Mouse (Mus musculus) midbrain, embryonic 11.5 days (tissue): ENCODE data around the gene 2410015M20Rik. TPM values are rescaled to one million over a fixed set of nuclear protein-coding genes. Genes with fewer than 3 reads are reported as not detected.

ENCODE experiments used
- ATAC-seq: fragments of 200-750 bp; cut with Nextera tagmentation; 2 replicates; pipeline ENCODE4 v1.8.0; 2017; ENCODE audit warnings: moderate TSS enrichment, moderate library complexity; ENCODE audit not compliant: low FRiP score
- DNase-seq: peaks from one replicate; pipeline ENCODE4 v3.0.0; 2015; ENCODE audit warnings: low spot score; ENCODE audit errors: missing footprints
- H3K27ac ChIP-seq: fragments of 300-500 bp; sonication (generic); 2 replicates; pipeline ENCODE4 v1.5.1; 2014; ENCODE audit warnings: low read depth, low read length
- H3K27me3 ChIP-seq: fragments of 300-500 bp; sonication (generic); 2 replicates; pipeline ENCODE4 v1.6.1; 2014; ENCODE audit warnings: mild to moderate bottlenecking, low read length, moderate library complexity, mixed read lengths; ENCODE audit not compliant: control insufficient read depth, insufficient read depth
- H3K36me3 ChIP-seq: fragments of 300-500 bp; sonication (generic); 2 replicates; pipeline ENCODE4 v1.6.1; 2014; ENCODE audit warnings: mild to moderate bottlenecking, low read length, moderate library complexity, mixed read lengths; ENCODE audit not compliant: control insufficient read depth, insufficient read depth
- H3K4me1 ChIP-seq: fragments of 300-500 bp; sonication (generic); 2 replicates; pipeline ENCODE4 v1.6.1; 2014; ENCODE audit warnings: low read length; ENCODE audit not compliant: control insufficient read depth, insufficient read depth
- H3K4me2 ChIP-seq: fragments of 300-500 bp; sonication (generic); 2 replicates; pipeline ENCODE4 v1.6.1; 2014; ENCODE audit warnings: mild to moderate bottlenecking, moderate library complexity
- H3K4me3 ChIP-seq: fragments of 300-500 bp; sonication (generic); 2 replicates; pipeline ENCODE4 v1.5.1; 2014; ENCODE audit warnings: low read depth, low read length
- H3K9ac ChIP-seq: fragments of 300-500 bp; sonication (generic); 2 replicates; pipeline ENCODE4 v1.6.1; 2014; ENCODE audit warnings: low read length
- H3K9me3 ChIP-seq: fragments of 300-500 bp; sonication (generic); 2 replicates; pipeline ENCODE4 v1.6.1; 2016; ENCODE audit warnings: low read length; ENCODE audit not compliant: control insufficient read depth
- WGBS: fragments of 180-500 bp; shearing (Covaris S2); extraction: QIAGEN DNeasy Blood & Tissue Kit; methylation state at CpG from one replicate; pipeline ENCODE4 v1.1.7; 2014; 5-methylcytosine and 5-hydroxymethylcytosine counted together
- polyA plus RNA-seq: library from polyadenylated mRNA; unstranded; fragments of >200 nt; fragmentation: Nextera tagmentation; extraction: Ambion mirVana; gene quantifications from 2 replicates; pipeline ENCODE4 v1.2.1, GENCODE M21; 2014

The 2410015M20Rik gene
- polyA plus RNA-seq, 1 experiment from 2014 or later: 195 TPM

DNA sequence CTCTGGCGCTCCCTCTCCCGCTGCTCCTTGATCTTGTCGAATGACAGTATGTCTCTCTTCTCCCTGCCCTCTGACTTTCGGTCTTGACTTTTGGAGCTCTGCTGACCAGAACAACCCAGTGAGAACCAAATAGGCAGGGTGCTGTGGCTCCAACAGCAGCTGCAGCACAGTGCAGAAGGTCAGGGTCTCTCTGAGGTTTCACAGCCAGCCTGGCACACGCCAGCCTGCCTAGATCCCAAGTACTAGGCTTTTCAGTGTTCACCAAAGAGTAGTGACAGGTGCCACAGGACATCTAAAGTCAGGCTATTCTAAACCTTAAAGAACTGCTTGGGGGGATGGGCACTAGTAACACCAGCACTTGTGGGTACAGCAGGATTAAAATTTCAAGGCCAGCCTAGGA, 42.7 kb downstream of the 2410015M20Rik start:
- no peak overlapping the region for H3K9ac ChIP-seq
- DNase-seq (no peak), ATAC-seq (no peak)
- H3K27ac ChIP-seq: no peak overlapping the region
- H3K4me1 ChIP-seq: no peaks in the 10 kb centered on the region
- H3K27me3 ChIP-seq: no peaks in the 10 kb centered on the region
- 93% methylated on average over 5 of the region's 5 CpGs for WGBS
- H3K36me3 ChIP-seq: peaks cover 69% of the 10 kb centered on the region
- no peak overlapping the region for H3K4me2 ChIP-seq
- no peaks in the 10 kb centered on the region for H3K9me3 ChIP-seq
- H3K4me3 ChIP-seq: no peak overlapping the region

DNA sequence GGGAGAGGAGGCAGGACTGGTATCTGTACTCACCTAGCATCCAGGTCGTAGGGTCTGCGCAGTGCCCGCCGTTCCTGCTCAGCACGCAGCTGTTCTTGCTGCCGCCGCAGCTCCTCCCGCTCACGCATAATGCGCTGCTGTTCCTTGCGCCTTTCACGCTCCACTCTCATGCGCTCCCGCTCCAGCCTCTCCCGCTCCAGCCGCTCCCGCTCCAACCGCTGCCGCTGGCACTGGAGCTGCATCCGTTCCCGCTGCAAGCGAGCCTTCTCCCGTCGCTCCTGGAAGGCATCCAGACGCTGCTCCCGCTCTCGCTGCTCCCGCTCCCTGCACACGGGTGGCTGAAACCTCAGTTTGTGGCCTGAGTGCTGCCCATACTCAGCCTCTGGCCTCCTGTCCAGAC, 43.3 kb downstream of the 2410015M20Rik start:
- Histone ChIP-seq H3K27ac (no peak overlapping the region), H3K9me3 (no peaks in the 10 kb centered on the region), H3K4me3 (no peak overlapping the region), H3K36me3 (peaks cover 74% of the 10 kb centered on the region), H3K4me1 (no peaks in the 10 kb centered on the region), H3K27me3 (no peaks in the 10 kb centered on the region), H3K9ac (no peak overlapping the region), H3K4me2 (no peak overlapping the region)
- DNase-seq (no peak), ATAC-seq (no peak)
- 92% methylated on average over 29 of the region's 29 CpGs for WGBS

DNA sequence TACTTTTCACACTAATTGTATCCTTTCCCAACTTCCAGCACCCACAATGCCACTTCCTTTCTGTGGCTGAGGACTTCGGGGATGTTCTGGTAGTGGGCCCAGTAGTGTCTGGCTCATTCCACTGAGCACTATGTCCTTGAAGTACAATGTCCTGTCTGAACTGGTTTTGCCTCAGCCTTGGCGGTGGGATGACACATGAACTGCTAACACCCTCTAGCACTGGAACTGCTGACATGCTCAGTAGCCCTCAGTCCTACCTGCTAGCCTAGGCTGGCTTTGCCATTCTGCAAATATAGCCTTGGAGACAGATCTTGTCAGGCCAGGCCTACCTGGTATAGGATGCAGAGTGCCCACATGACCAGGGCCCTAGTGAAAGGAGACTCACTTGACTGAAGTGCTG, 47.7 kb downstream of the 2410015M20Rik start:
- Histone ChIP-seq H3K27ac (no peak overlapping the region), H3K4me2 (no peak overlapping the region), H3K36me3 (peaks cover 49% of the 10 kb centered on the region), H3K9me3 (no peaks in the 10 kb centered on the region), H3K9ac (no peak overlapping the region), H3K4me3 (no peak overlapping the region), H3K4me1 (no peaks in the 10 kb centered on the region), H3K27me3 (no peaks in the 10 kb centered on the region)
- DNase-seq (no peak), ATAC-seq (no peak)
- WGBS: 94% methylated on average over 2 of the region's 2 CpGs

DNA sequence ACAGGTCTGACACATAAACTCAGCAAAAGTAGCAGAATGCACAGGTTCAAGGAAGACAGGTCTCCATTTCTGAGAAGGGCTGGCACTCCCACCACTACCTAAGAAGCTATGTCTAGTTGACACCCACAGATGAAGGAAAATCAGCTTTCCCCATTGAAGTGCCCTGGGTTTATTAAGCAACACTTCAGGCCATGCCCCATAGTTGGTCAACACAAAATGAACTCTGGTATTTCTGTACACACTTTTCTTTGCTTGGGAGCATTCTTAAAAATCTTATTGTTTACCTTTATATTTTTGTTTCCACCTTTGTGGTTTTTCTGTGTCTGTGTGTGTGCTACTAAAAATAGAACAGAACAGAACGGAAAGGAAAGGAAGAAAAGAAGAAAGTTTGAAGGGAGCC, 49.4 kb downstream of the 2410015M20Rik start:
- 88% methylated on average over 1 of the region's 1 CpGs for WGBS

DNA sequence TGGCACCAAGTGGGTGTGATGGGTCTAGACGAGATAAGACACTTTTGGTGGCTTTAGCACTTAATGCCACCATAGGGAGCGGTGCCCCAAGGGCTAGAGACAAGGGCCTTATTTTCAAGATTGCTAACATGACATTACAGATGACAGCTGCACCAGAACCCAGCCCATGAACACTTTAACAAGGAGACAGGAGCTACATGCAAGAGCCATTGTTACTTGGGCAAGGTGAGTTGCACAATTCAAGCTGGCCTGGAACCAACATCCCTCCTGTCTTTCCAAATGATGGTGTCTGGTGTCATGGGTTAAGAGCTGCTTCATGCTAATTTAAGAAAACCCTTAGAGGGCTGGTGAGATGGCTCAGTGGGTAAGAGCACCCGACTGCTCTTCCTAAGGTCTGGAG, 50.2 kb downstream of the 2410015M20Rik start:
- H3K4me2 ChIP-seq: no peak overlapping the region
- no peaks in the 10 kb centered on the region for H3K27me3 ChIP-seq
- no peak for ATAC-seq
- H3K9me3 ChIP-seq: no peaks in the 10 kb centered on the region
- no peak overlapping the region for H3K4me3 ChIP-seq
- DNase-seq: no peak
- H3K9ac ChIP-seq: no peak overlapping the region
- peaks cover 25% of the 10 kb centered on the region; the same call in 1 of the 2 replicates for H3K36me3 ChIP-seq
- H3K27ac ChIP-seq: no peak overlapping the region
- no peaks in the 10 kb centered on the region for H3K4me1 ChIP-seq
- WGBS: 83% methylated on average over 3 of the region's 3 CpGs

More for the DNA sequence above, 49.4 kb downstream of the 2410015M20Rik start:
- DNase-seq: no peak
- Histone ChIP-seq H3K4me2 (no peak overlapping the region), H3K36me3 (peaks cover 33% of the 10 kb centered on the region), H3K9me3 (no peaks in the 10 kb centered on the region), H3K27me3 (no peaks in the 10 kb centered on the region), H3K4me1 (no peaks in the 10 kb centered on the region), H3K4me3 (no peak overlapping the region), H3K9ac (no peak overlapping the region), H3K27ac (no peak overlapping the region)
- no peak for ATAC-seq

DNA sequence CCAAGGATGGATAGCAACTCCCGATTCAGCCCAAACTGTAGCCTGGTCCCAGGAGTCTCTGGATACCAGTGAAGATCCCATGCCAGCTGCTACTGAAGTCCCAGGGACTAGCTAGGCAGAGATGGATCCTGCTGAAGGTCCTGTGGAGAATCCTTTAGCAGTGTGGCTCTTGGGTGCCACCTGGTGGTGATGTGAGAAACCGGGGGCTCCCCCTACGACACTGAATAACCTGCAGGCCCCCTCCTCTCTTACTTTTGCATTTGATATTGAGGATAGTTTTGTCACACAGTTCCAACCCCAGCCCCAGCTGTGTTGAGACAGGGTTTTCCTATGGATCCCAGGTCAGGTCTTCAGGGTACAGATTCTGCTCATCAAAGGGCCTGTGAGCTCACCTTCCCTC, 51.1 kb downstream of the 2410015M20Rik start:
- no peak overlapping the region for H3K9ac ChIP-seq
- ATAC-seq (peak; percentile 79), DNase-seq (peak; percentile 96)
- H3K27me3 ChIP-seq: no peaks in the 10 kb centered on the region
- no peak overlapping the region for H3K27ac ChIP-seq
- H3K9me3 ChIP-seq: no peaks in the 10 kb centered on the region
- peaks cover 17% of the 10 kb centered on the region; the same call in 1 of the 2 replicates for H3K36me3 ChIP-seq
- no peaks in the 10 kb centered on the region for H3K4me1 ChIP-seq
- no peak overlapping the region for H3K4me2 ChIP-seq
- H3K4me3 ChIP-seq: no peak overlapping the region
- 20% methylated on average over 3 of the region's 3 CpGs for WGBS

Other genes starting within 250 kb of the 2410015M20Rik start
- 115 and 125 TPM in 2 replicates for gene Ptprs, start 133.3 kb downstream of the 2410015M20Rik start, polyA plus RNA-seq
- gene Znrf4, start 97.3 kb downstream of the 2410015M20Rik start, polyA plus RNA-seq: not detected in 2 replicates
- gene Gm20219, start 55.4 kb downstream of the 2410015M20Rik start, polyA plus RNA-seq: 0.45 and 0.58 TPM in 2 replicates
- 45.8 and 46.5 TPM in 2 replicates for gene Safb2, start 25.2 kb downstream of the 2410015M20Rik start, polyA plus RNA-seq
- gene Safb, start 24.9 kb downstream of the 2410015M20Rik start, polyA plus RNA-seq: 110 and 113 TPM in 2 replicates
- 1,209 and 1,332 TPM in 2 replicates for gene Rpl36, start 3.6 kb upstream of the 2410015M20Rik start, polyA plus RNA-seq
- 44.6 and 48.9 TPM in 2 replicates for gene Lonp1, start 17.1 kb upstream of the 2410015M20Rik start, polyA plus RNA-seq
- 0.93 and 0.95 TPM in 2 replicates for gene Catsperd, start 18.4 kb upstream of the 2410015M20Rik start, polyA plus RNA-seq
- gene Ranbp3, start 63.5 kb upstream of the 2410015M20Rik start, polyA plus RNA-seq: 108 and 112 TPM in 2 replicates
- gene Ndufa11, start 108.0 kb upstream of the 2410015M20Rik start, polyA plus RNA-seq: 323 and 337 TPM in 2 replicates
- gene Vmac, start 108.3 kb upstream of the 2410015M20Rik start, polyA plus RNA-seq: 13.1 and 15.0 TPM in 2 replicates
- 7.4 and 9.1 TPM in 2 replicates for gene Nrtn, start 147.8 kb upstream of the 2410015M20Rik start, polyA plus RNA-seq
- gene Dus3l, start 155.0 kb upstream of the 2410015M20Rik start, polyA plus RNA-seq: 31.5 and 34.6 TPM in 2 replicates
- gene Prr22, start 160.5 kb upstream of the 2410015M20Rik start, polyA plus RNA-seq: 0.54 and 1.0 TPM in 2 replicates
- 4.6 and 4.8 TPM in 2 replicates for gene Rfx2, start 221.2 kb upstream of the 2410015M20Rik start, polyA plus RNA-seq